In genomic region chr3:79287108-79287576, GRCm38 (mm10) we compare ENCODE assay signal across 8 mouse cellular contexts. TPM values are rescaled to one million over a fixed set of nuclear protein-coding genes. Genes with fewer than 3 reads are reported as not detected.
DNase-seq lines count a peak whose midpoint lies in the region; ATAC-seq lines count a peak whose summit lies in the region.

No protein-coding gene starts in this region.

- peak overlapping the region; percentile 91 for H3K27ac ChIP-seq in hindbrain, embryonic 15.5 days (replicated peaks)

- under 1% methylated on average over 56 of the region's 60 CpGs for WGBS in hindbrain, embryonic 15.5 days

- H3K9me3 ChIP-seq in hindbrain, embryonic 15.5 days = no peaks in the 10 kb centered on the region

- ATAC-seq in hindbrain, embryonic 15.5 days (ENCODE audit: low FRiP score, low read depth) = peak; percentile 98

- peak overlapping the region; percentile 89 for H3K4me2 ChIP-seq in hindbrain, embryonic 15.5 days

- DNase-seq in WW6 (ENCODE audit: low read depth, low spot score) = peak; percentile 67
- DNase-seq in cerebellum, postnatal 36 days = peak; percentile 95
- peak; percentile 96 for DNase-seq in frontal cortex, postnatal 36 days (ENCODE audit: low spot score in 2 of 2)
- DNase-seq in layer of hippocampus, postnatal 36 days = peak; percentile 95
- DNase-seq in lung, postnatal 25 days (ENCODE audit: low spot score) = peak; percentile 97
- peak; percentile 70 for DNase-seq in retina, adult 2 months (ENCODE audit: low read depth, low spot score)
- DNase-seq in thymus, postnatal 36 days = peak; percentile 91 to 96

- H3K4me1 ChIP-seq in hindbrain, embryonic 15.5 days (replicated peaks) = peaks cover 42% of the 10 kb centered on the region

- H3K27me3 ChIP-seq in hindbrain, embryonic 15.5 days = no peaks in the 10 kb centered on the region

- H3K36me3 ChIP-seq in hindbrain, embryonic 15.5 days = no peaks in the 10 kb centered on the region

- peak overlapping the region; percentile 85 for H3K4me3 ChIP-seq in hindbrain, embryonic 15.5 days

- H3K9ac ChIP-seq in hindbrain, embryonic 15.5 days = peak overlapping the region; percentile 88

RNA-seq across cellular contexts. Expression of gene Rapgef2, which starts 0.8 kb away (rescaled TPM):
- polyA plus RNA-seq in hindbrain, embryonic 15.5 days (2015; fragmentation: Nextera tagmentation; extraction: Ambion mirVana) = 13.0 and 13.5 TPM in 2 replicates
- total RNA-seq in layer of hippocampus, postnatal 36 days (2021) = 100 to 1,000 TPM; 155 to 161 TPM

RNA-seq across cellular contexts. Expression of gene Gm17359, which starts 49.3 kb away (rescaled TPM):
- not detected in 2 replicates for polyA plus RNA-seq in hindbrain, embryonic 15.5 days (2015; fragmentation: Nextera tagmentation; extraction: Ambion mirVana)
- total RNA-seq in layer of hippocampus, postnatal 36 days (2021) = not detected

Comparison
In these comparisons a context has a peak if more than half of its experiments do, and no peak if none do; other contexts are left out.
1. Peak in every context shown above with its lines: DNase-seq, ATAC-seq, H3K4me3 ChIP-seq and H3K27ac ChIP-seq.